Mouse (Mus musculus) kidney, adult 18-20 months (tissue): ENCODE measurements around the gene Pawr.
"Not testable (repeated sequence)": the region's sequence is repeated elsewhere in the genome, so short reads cannot be mapped to it uniquely, and the experiment has no call there.

Source experiments
- DNase-seq: peaks from one replicate; pipeline ENCODE4 v3.0.0; 2021

Pawr gene

DNA sequence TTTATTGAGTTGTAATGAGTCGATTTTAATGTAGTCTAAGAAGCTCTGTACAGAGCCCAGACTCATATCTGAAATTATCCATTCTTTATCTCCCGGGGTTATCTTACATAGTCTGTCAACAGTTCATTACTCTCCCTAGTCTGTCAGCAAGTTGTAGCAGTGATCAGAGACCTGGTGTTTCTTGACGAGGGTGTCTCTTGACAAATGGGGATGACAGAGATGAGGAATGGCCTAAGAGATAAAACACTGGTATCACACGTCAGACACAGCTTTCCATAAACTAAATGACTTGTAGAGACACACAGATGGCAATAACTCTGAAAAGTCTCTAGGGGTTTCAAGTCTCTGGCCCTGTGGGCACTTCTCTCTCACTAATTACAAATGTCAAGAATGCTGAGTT is 62.4 kb downstream of the Pawr start:
- no peak for DNase-seq

DNA sequence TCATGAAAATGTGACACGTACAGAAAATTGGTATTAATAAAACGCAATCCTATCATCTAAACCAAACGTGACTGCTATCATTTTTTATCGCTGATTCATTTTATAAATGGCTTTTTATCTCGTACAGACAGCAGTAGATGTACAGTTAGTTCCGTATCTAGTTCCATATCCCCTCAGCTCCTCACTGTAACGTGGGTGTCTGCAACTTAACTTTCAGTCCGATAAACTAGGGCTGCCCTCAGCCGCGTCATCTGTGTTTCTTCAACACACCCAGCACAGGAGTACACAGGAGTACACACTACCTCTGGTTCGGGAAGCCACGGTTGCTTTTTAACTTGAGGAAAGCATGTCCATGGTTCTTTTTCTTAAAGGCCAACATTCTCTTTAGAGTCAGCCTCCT is 63.3 kb downstream of the Pawr start:
- DNase-seq = no peak

DNA sequence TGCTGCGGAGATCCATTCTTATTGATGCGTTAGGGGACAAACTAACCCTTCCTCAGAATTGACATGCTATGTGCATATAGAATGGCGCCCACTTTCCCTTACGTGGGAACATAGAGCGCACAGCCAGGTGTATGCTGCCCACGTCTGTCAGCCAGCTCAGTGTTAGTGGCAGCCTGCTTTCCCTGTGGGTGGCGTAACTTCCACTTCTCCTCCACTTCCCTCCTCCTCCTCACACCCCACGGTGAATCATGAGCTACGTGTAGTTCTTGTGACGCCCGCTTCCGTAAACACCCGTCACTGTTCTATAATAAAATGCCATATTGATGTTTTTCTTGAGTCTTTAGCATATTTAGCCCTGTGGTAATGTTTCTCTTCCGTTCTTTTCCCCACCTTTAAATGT is 63.7 kb downstream of the Pawr start:
- DNase-seq = no peak

DNA sequence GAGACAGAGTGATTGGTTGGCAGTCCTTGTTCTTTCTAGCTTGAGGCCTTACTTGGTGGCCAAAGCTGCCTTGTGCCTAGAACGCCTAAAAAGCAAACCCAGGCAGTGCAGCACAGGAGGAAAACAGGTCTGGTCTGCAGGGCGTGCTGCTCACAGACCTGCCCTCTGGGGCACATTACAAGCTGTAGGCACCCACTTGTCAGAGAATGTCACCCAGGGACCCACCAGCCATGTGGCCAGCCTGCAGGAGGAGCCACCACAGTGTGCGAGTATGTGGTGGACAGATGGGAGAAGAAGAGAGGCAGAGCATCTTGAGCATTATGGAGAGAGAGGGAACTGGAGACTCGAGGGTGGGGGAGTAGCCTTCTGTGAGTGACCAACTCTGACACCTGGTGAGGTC is 70.8 kb downstream of the Pawr start:
- DNase-seq = no peak

DNA sequence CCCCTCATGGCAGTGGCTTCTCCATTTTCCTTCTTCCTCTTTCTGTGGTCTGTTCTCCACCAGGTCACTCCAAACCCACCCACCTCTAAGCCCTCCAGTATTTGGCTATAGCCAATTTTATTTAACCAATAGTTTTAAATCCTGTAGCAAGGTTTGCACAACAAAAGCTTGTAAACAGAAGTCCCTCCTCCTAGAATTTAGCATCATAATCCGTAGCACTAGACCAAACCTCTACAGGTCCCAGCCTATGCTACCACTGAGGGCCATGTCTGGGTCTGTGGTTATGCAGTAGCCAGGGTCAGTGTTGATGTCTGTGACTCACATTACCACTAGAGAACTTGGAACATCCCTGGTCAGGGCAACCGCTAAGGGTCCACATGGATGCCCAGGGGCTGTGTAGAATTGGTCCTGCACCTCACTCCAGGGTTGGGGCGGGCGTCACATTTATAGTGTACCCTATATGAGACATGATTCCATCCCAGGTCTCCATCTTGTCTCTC is 71.5 kb downstream of the Pawr start:
- no peak for DNase-seq

DNA sequence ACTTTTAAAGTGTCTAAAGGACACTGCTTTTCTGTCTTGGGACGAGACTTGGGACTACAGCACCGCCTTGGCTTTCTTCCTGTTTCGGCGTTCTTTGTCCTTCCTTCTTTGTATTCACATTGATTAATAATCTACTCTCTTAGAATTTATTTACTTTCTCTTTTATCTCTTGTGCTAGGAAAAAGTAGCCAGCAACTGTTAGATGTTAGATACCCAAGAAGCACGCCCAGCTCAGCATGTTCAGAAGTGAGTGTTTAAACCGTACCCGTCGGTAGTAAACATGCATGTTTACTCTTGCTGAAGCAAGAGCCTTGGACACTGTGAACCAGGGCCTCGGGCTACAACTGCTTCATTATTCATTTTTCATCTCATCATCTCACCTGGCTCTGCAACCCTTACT is 72.2 kb downstream of the Pawr start:
- peak; percentile 43 for DNase-seq

DNA sequence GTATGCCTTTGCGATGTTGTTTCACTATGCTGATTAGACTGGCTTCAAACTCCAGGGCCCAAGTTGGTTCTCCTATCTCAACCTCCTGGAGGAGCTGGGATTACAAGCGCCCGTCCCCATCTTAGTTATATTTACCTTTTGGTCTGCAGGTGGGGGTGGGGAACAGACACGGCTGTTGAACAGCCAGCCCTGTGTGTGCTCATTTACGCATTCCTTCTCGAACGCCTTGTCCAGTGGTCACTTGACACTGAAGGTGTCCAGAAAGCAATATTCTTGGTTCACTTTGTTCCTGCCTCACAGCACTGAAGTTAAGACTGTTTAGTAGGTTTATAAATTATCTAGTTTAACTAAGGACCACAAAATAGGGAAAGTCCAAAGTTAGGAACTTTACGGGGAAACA is 73.2 kb downstream of the Pawr start:
- DNase-seq = peak; percentile 55

DNA sequence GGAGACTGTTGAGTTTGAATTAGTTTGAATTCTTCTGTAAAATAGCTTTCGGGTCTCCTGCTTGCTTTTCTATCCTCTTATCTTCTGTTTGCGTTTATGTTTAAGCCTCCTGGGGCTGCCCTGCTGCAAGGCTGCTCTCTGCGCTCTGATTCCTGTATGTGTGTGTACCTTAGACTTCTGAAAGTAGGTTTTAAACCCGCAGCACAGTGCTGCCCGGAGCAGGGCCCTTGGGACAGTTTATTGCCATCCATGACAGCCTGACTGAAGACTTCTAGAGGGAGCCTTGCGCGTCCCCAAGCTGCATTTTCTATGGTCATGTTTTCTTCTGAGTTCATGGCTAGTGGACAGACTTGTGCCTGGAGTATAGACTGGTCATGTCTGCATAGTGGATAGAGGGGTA is 74.0 kb downstream of the Pawr start:
- DNase-seq = no peak

DNA sequence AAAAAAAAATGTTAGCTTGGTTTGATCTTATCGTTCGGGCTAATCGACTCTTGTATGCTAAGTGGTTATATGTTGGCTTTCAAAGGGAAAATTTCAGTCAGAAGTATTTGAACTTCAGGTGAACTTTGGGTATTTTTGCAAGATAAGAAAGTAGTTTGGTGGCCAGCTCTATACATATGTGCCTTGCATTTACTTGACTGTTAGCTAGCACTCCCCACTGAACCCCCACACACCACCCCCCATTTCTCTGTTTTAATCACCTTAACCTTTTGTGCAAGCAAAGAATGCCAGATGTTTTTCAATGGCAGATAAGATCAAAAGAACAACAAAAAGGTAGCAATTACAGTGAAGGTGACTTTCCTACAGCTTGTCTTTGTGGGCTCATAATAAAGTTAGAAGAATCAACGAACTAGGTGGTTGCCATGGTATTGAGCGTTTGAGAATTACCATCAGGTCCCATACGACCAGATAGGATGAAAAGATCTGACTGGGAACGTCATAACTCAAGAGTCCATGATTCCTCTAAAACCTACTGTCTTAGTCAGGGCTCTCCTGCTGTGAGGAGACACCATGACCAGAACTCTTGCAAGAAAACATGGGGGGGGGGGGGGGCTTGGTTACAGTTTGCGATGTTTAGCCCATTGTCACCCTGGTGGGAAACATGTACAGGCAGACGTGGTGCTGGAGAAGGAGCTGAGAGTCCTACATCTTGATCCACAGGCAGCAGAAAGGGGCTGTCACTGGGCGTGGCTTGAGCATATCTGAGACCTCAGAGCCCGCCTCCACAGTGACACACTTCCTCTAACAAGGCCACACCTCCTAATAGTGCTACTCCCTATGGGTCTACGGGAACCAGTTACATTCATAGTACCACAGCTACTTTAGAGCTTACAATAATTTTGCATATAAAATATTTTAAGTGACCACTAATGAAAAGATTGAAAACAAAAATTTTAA is 75.2 kb downstream of the Pawr start:
- no peak for DNase-seq

DNA sequence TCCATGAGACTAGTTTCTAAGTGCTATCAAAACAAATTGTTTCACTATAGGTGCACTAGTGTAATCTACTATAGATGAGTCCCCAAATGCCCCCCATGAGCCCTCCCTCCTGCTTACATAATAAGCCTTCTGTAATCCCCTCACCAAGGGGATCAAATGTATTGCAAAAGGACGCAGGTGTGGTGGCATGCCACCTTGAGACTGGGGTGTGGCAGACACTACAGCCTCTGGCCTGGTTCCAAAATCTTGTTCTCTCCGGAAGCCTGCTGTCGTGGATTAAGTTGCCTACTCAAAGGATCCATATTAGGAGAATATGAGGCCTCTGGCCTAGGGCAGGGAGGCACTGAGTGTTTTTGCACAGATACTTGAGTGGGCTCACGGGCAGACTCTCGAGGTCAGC is 76.1 kb downstream of the Pawr start:
- DNase-seq = peak; percentile 32

DNA sequence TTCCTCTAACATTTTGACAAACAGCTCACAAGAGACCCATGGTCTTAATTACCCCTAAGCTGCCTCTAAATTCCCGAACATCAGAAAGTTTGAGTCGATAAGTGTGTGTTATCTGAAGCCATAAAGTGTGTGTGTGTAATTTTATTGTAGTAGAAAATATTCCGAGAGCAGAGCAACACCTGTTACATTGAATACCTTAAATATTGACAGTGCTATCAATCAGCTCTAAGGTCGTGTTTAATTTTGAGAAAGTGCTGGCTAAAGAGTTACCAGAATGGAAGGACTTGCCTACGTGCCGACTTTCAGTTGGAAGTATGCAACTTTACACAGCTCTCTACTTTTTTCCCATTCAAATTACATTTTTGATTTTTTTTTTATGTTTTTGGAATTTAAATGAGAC is 76.5 kb downstream of the Pawr start:
- no peak for DNase-seq

DNA sequence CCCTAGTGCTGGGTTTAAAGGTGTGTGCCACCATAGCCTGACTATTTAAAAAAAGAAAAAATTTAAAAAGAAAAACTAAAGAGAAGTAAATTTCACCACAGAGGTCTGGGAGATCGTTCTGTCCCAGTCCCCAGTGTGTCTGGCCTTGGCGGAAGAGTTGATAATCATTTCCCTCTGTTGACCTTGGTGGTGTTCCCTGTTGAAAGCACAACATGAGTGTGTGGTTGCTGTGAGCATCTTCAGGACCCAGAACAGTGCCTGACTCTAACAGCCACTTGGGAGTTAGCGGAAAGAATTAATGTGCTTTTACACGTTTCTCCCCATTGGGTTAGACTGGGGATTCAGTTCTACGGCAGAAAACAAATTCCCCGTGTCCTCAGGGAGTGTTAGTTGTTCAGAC is 77.1 kb downstream of the Pawr start:
- no peak for DNase-seq

DNA sequence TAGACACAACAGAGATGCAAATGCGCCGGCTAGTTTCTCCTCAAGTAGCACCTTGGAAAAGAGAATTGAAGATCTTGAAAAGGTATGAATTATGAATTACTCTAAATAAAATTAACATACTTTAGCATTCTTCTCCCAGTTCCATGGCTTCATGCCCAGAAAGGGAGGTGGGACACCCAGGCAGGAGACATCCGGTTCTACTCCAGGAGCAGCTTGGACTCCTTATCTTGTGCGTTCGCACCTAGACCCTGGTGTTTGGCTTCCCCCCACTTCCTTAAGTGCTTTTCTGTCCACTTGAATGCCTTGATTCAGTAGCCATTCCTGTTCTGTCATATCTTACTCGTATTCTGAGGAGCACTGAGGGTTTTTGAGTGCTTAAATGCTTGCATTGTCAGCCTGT is 77.6 kb downstream of the Pawr start:
- no peak for DNase-seq

DNA sequence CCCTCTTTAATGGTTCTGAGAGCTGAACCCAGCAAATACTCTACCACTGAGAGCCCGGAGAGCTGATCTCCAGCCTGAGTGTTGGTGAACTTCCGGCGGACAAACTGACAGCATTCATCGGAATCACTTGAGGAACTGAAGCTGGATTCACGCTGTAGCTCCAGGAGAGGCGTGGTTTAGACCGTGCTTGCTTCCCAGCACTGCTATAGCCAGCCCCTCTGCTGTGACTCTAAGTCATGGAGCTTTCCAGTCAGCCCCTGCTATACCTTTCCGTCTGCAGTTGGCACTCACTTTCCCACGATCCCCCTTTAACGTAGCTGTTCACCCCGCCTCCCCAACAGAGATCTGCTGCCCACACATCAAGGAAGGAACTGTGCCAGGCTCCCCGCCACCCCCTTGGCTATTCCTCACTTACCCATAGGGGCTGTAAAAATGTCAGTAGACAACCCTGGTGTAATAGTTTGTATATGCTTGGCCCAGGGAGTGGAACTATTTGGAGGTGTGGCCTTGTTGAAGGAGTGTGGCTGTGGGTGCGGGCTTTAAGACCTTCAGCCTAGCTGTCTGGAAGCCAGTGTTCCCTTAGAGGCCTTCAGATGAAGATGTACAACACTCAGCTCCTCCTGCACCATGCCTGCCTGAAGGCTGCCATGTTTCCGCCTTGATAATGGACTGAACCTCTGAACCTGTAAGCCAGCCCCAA is 83.2 kb downstream of the Pawr start:
- no peak for DNase-seq

DNA sequence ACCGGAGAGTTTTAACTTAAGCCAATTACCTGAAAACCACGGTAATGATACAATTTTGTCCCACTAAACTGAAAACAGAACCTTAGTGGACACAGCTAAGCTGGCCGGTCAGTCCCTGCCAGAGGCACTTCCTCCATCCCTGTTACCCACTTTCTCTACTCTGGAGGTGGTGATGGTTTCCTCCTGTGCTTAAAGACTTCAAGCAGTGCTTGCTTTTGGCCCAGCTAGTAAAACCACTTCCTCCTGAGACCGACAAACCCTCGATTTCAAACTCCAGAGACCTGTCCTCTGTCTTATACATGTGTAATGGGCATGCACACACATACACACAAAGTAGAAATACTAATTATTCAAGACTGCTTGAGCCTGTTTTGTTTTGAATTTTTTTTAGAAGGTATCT is 85.5 kb downstream of the Pawr start:
- no peak for DNase-seq

DNA sequence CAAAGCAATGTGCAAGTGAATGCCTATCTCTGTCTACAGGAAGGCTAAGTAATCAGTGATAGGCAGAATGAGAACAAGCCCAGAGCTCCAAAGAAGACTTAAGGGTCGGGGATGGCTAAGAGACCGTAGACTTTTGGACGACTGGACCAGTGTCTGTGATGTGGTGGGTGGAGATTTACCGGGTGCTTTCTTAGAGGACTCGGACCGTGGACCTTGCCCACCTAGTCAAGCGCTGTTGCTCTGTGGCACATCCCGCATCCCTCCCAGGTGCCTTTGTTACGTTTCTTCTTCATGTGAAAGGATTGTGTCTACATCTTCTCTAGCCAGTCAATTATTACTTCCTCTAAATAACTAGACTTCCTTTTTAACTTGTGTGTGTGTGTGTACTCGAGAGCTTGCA is 98.6 kb downstream of the Pawr start:
- DNase-seq = no peak

DNA sequence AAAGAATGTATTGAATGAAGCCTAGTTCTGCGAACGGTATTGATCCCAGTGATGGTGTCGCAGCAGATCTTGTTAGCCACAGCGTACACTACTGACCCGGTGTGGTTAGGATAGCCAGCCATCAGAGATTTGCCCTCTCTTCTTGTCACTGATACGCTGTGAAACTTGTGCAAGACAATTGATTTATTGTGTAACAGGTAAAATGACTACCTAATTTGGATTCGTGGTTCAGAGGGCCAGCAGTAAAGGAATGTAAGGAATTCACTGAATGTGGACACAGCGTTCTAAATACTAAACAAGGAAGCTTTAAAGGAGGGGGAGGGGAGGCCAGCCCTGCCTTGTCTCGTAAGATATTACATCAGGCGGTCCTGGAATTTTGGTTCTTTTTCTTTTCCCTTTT is 100.3 kb downstream of the Pawr start:
- DNase-seq = peak; percentile 46

DNA sequence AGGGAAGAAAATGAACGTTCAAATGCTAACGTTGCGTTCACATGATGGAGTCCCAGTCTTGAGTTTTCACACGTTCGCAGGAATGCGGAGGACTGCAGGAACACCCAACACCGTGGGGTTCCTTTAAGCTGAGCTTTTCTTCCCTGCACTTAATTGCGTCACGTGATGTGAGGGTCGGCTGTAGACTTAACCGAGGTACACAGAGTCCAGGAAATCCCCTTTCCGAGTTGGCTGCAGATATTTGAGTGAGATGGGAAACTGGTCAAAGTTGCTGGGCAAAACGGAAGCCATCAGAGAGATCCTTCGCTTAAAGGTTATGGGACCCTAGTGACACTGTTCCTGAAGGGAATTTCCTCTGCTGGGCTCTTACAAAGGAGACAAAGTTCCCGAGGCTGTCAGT is 102.1 kb downstream of the Pawr start:
- DNase-seq = peak; percentile 40

DNA sequence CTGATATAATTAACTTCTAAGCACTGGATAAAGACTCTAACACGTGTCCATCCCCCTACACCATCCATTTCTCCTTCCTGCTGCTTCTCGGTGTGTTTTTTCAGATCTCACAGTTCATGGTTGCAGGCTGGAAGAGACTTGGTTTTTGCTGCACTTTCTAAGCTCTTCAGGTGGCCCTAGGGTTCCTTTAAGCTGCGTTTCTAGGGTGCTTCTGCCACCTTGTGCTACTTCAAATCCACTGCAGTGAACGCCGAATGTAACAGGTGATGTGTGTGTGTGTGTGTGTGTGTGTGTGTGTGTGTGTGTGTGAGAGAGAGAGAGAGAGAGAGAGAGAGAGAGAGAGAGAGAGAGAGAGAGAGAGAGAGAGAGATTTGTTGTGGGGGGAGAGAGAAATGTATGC is 103.7 kb downstream of the Pawr start:
- peak; percentile 43 for DNase-seq

DNA sequence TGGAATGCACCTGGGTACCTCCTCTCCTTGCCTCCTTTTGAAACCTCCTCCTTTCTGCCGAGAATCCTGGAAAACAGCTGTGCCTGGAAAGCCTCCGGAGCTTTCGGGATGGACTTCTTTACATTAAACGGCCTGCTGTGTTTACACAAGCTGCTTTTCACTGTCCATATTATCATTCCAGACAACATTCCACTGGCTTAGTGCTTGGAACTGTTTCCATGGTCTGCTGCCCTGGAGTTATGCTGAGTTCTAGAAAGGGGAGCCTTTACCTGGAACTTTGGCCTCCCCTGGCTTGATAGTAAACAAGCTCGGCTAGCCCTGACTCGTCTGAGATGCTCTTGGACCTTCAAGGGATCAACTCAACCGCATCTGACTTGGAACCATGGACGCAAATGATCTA is 104.4 kb downstream of the Pawr start:
- peak; percentile 68 for DNase-seq

DNA sequence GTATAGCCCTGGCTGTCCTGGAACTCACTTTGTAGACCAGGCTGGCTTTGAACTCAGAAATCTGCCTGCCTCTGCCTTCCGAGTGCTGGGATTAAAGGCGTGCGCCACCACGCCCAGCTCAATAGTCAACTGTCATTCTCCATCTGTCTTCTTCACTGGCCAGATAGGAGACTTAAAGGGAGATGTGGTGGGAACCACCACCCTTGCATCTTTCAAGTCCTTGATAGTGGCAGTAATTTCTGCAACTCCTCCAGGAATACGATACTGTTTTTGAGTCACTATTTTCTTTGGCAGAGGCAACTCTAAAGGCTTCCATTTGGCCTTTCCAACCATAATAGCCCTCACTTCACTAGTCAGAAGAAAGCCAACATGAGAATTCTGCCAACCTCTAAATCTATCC is 108.3 kb downstream of the Pawr start:
- not testable (repeated sequence) for DNase-seq

DNA sequence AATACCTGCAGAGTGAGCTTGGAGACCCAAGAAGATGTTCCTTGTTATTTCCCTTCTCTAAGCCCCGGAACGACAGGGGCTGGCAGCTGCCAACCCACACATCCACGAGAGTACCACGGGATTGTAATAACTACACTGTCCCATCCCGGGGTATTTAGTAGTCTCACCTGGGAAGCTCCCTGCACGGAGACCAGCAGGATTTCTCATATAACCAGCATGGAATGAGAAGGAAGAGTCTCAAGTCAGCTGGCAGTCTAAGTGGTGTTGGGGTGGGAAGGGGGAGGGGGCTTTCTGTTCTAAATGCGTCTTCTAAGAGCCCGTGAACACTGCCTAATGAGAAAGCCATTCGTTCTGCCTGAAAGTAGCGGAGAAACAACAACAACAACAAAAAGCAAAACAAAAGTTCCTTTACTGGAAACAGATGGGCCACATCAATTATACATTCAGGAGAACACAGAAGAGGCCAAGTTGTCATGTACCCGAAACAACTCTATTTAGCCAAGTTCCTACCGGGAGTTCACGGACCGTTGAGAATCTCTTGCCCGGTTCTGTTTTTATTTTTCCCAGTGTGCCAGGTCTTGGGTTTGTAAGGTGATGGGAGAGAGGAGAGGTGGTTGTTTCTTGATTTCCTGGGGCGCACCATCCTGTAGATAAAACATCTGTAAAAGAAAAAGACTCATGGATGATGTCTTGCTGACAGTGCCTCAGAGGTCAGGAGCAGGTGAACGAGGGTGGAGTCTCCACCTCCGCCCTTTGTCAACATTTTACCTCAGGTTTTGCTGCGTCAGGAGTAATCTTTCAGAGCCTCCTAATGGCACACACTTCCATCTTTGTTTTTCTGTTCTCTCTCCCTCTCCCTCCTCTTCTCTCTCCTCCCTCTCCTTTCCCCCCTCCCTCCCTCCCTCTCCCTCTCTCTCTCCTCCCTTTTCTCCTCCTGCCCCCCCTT is 112.3 kb downstream of the Pawr start:
- peak; percentile 52 for DNase-seq

DNA sequence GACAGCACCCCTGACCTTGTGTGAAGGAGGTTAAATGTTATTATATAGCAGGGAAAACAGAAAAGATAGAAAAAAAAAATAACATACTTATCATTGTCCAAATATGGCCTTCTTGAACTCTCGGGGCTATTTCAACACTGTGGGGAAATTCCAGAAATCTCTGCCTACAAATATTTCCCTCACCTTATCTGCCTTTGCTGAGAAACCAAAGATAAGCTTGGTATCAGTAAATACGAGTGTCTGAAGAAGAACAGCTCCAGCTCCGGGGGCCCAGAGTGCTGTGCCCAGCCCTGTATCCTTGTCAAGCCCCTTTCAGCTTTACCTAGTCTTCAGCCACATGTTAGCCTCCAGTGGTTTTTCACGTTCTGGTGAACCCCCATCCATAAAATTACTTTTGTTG is 113.2 kb downstream of the Pawr start:
- no peak for DNase-seq
